Mouse (Mus musculus): ENCODE measurements around the gene Vmn1r87.
A peak's percentile ranks its signal among the peaks of the same experiment; 100 is the strongest.

Vmn1r87 gene

DNA sequence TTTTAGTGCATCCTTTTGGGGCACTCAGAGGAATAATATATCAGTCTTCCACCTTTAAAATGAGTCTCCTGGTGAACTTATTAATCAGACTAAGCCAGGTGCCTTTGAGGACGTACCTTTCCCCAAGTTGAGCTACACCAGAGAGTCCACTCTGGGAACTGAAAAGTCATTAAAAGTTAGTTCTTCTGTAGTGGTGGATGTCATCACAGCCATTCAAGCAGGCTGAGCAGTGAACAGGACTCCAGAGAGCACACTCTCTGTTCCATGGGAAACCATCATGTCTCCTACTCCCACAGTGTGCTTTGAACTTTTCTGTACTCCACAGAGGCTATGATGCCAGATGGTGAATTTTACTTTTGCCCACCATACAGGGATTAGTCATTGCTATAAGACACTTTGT lies at the start of gene Vmn1r87:
TSS of gene Vmn1r87 (minus strand) at position 101 of the 400 bp plus-strand sequence.
- DNase-seq: no peak

DNA sequence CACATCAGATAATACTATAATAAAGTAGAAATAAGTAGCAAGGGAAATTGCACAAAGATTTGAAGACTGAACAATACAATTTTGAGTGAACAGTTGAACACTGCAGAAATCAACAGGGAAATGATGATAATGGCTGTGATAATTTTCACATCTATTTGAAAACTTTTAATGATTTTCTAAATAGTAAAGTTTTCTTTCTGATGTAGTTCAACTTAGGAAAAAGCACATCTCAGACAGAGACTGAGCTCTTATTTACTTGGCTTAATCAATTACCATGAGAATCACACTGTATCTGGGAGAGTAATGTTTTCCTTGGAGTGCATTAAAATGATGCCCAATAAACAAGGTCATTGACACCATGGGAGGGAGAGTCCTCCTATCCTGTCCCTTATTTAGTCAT lies 19.3 kb upstream of the Vmn1r87 start, which contains the start of gene Vmn1r88:
TSS of gene Vmn1r88 (plus strand) at position 301 of the 400 bp plus-strand sequence.
- no peak for DNase-seq

DNA sequence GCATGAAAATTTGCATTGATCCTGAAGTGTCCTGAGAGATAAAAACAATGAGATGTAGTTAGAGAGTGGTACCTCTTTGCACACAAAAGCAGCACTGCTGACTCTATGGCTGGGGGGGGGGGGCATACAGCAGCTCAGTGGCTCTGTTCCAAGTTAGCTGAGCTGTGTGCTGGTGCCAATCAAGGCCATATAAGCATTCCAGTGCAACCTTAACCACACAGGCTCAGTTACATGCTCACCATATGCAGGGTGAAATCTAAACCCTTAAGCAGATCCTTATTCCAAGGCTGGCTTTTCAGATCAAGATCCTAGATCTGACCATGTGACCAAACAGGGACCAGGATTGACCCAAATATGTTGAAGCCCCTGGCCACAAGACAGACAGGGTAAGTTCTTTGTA lies 2.6 kb downstream of the Vmn1r87 start:
- no peak for DNase-seq

DNA sequence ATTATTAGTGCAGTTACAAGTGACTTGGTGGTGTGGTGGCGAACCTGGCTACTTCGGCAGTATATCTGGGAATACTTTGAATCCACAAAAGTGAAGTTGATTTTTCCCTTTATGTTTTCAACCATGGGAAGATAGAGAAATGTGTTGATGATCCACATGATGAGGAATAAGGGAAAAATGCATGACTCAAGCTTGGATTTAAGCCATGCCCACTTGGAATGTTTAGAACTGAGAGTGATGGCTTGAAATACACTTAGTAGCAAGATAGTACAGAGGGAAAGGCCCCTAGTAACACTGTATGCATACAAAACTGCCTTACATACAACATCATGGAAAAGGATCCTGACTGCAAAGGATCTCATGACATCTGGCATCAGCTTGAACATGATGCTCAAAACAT lies 8.1 kb downstream of the Vmn1r87 start:
- no peak for DNase-seq

DNA sequence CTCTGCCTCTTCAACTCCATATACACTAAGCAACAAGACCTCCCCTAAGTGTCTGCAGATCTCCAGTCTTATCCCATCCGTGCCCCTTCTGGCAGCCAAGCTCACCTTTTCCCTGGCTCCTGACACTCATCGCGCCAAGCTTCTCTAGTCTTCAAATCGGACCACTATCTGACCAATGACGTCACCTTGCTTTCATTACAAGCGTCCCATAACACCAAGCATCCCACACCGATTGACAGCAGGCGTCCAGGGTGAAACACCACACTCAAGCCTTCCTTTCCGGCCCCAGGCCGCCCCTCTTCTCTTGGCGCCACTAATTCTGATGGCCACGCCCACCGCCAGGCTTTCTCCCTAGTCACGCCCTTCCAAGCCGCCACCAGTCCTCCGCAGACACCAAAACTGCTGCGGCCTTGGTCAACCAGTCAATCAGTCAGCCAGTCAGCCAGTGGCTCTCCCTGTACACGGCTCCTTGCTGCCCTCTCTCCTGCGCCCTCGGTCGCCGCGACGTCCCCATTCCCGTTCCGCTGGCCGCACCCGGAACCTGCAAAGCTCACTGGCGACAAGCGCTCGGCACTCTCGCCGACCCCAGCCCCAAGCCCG lies 16.3 kb downstream of the Vmn1r87 start:
- peak; percentile 14 for DNase-seq

DNA sequence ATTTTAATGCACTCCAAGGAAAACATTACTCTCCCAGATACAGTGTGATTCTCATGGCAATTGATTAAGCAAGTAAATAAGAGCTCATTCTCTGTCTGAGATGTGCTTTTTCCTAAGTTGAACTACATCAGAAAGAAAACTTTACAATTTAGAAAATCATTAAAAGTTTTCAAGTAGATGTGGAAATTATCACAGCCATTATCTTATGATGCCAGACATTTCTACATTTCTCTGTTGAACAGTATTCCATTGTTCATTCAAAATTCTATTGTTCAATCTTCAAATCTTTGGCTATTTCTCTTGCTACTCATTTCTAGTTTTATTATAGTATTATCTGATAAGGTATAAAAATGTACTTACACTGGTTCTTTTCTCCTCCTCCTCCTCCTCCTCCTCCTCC lies 20.1 kb downstream of the Vmn1r87 start, which contains the start of gene Vmn1r86:
TSS of gene Vmn1r86 (minus strand) at position 101 of the 400 bp plus-strand sequence.
- DNase-seq: no peak

DNA sequence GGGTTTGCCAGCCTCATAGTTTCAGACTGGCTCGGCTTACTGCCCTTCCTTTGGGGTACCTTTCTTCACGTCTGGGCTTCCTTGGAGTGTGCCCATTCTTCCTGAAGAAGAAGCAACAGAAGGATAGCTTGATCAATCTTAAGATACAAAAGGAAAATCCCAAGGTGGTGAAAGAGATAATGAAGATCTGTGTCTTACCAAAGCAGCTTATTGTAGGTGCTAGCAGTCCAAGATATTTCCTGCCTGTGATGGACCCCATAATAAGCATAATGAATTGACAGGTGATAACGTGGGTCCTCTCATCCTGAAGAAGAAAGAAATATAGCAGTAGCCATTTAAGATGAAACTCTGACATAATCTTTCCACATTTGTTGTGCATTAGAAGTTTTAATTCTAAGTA lies 44.9 kb downstream of the Vmn1r87 start, which contains the start of gene Vmn1r85:
TSS of gene Vmn1r85 (minus strand) at position 101 of the 400 bp plus-strand sequence.
- no peak for DNase-seq

All from thymus, postnatal 4 days (tissue).